Mouse (Mus musculus) embryonic fibroblast, embryonic 13.5 days (primary cell): ENCODE data around the gene Gm4559.

Experiments
- CTCF ChIP-seq: IDR thresholded peaks from 2 replicates; pipeline ENCODE4 v1.5.1; 2011; ENCODE audit warnings: mild to moderate bottlenecking, control low read depth, low read length, moderate library complexity, borderline replicate concordance; ENCODE audit not compliant: insufficient read depth
- POLR2A ChIP-seq: IDR thresholded peaks from 2 replicates; pipeline ENCODE4 v1.6.1; 2011; ENCODE audit warnings: low read depth, mild to moderate bottlenecking, control low read depth, low read length, moderate library complexity

- TF ChIP-seq POLR2A (no peak), CTCF (no peak)
Observed at GRCm38 (mm10) chr7:142322641-142323040, 48.5 kb upstream of the Gm4559 start.
